Mouse (Mus musculus): ENCODE data around the gene Olfr98.

- TF ChIP-seq CTCF (IDR thresholded peaks at IDR 0.05; ENCODE audit: control insufficient read depth, insufficient read depth, low read length) (no peak), POLR2A (IDR thresholded peaks at IDR 0.05; ENCODE audit: borderline replicate concordance, control insufficient read depth, low read depth, low read length) (no peak)
These were observed 41.7 kb downstream of the Olfr98 start for GRCm38 (mm10) chr17:37221879-37222278.
